Mouse (Mus musculus): ENCODE measurements around the gene Atp6v0c. TPM values are rescaled to one million over a fixed set of nuclear protein-coding genes. Genes with fewer than 3 reads are reported as not detected.
"Not testable (repeated sequence)": the region's sequence is repeated elsewhere in the genome, so short reads cannot be mapped to it uniquely, and the experiment has no call there.

The Atp6v0c gene
- total RNA-seq, 2 experiments from 2014 or later: 1,241 to 1,448 TPM

DNA sequence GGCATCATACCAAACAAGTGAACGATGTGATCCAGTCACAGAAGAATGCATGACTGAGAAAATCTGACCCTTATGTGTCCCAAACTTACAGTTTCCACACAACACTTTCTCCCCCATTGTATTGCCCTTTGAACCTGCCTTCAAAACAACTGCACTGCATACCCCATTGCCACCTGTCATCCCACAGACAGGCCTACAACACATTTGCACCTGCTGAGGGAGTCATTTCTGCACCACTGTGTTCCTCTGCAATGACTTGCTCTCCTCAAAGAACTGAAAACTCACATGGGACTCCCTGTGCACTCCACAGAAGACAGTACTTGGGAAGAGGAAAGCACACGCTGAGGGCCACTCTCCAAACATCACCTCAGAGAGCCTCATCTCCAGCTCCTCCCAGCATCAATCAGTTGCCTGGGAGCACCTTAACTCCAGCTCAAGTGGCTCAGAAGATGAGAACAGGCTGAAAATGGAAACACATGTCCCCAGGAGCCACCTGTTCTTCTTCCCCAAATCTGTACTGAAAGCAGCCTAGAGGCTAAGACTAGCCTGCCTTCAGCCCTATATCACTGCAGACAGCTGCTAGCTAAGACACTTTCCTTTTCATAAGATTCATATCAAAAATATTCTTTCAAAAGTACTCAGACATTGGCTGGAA lies 32.1 kb downstream of the Atp6v0c start:
- no peak for DNase-seq (ENCODE audit: low spot score in 2 of 2)
- intact Hi-C loops (cut with DNase I): no loop called here

DNA sequence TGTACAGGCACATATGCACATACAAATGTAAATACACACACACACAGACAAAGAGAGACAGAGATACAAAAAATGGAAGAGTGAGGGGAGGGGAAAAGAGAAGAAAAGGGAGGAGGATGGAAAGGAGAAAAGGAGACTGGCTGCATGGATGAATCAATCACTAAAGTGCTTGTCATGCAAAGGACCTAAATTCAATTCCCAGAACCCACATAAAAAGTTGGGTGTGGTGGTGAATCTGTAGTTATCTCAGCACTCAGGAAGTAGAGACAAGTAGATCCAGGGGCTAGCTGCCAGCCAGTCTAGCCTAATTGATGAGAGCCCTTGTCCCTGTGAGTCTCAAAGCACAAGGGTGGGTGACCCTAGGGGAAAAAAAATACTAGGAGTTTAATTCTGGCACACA lies 35.4 kb downstream of the Atp6v0c start:
- intact Hi-C loops (cut with DNase I): no loop called here

DNA sequence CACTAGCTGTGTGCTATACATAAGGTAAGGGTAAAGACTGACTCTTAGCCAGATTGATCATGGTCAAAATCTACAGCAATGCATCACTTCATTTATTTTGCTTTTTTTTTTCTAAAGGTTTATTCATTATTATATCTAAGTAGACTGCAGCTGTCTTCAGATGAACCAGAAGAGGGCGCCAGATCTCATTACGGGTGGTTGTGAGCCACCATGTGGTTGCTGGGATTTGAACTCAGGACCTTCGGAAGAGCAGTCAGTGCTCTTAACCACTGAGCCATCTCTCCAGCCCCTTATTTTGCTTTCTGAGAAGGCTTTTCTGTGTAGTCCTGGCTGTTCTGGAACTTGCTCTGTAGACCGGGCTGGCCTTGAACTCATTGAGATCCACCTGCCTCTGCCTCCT lies 36.6 kb downstream of the Atp6v0c start:
- intact Hi-C loops (cut with DNase I); DNase-seq (ENCODE audit: low spot score in 2 of 2): not testable (repeated sequence)

More for the DNA sequence above, 35.4 kb downstream of the Atp6v0c start:
- DNase-seq (ENCODE audit: low spot score in 2 of 2): no peak

DNA sequence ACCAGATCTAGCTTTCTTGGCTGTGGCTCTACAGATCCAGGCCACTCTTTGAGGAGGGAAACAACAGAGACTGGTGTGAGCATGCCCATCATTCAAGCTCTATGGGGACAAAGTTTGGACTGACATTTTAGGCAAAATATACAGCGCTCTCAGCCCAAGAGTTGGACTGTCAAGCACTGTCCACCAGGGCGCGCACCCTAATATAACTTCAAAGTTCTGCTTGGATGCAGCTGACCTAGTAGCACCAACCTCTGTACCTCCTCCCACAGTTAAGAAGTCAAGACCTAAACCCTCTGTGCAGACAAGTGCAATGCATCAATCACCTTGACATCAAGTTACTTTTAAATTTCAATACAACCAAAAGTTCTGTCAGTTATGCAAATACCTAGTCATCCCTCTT lies 37.9 kb downstream of the Atp6v0c start:
- intact Hi-C loops (cut with DNase I): no loop called here
- no peak for DNase-seq (ENCODE audit: low spot score in 2 of 2)

DNA sequence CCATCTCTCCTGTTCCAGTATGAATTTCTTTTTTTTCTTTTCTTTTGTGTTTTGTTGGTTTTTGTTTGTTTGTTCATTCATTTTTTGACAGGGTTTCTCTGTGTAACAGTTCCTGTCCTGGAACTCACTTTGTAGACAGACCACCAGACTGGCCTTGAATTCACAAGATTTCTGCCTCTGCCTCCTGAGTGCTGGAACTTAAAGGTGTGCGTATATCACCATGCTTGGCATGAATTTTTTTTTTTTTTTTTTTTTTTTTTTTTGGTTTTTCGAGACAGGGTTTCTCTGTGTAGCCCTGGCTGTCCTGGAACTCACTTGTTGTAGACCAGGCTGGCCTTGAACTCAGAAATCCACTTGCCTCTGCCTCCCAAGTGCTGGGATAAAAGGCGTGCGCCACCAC lies 40.3 kb downstream of the Atp6v0c start:
- DNase-seq (ENCODE audit: low spot score in 2 of 2); intact Hi-C loops (cut with DNase I): not testable (repeated sequence)

DNA sequence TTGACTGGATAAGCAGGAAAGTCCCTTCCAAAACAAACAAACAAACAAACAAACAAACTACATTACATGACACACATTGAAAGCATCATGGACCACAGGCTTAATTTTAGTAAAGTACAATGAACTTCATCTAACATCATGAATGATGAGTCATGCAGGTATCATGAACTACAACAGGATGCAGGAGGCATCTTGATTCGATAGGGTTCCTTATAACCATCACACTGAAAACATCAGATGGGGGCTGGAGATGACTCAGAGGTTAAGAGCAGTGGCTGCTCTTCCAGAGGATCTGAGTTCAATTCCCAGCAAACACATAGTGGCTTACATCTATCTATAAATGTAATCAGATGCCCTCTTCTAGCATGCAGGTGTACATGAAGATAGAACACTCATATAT lies 41.9 kb downstream of the Atp6v0c start:
- DNase-seq (ENCODE audit: low spot score in 2 of 2): no peak
- intact Hi-C loops (cut with DNase I): no loop called here

DNA sequence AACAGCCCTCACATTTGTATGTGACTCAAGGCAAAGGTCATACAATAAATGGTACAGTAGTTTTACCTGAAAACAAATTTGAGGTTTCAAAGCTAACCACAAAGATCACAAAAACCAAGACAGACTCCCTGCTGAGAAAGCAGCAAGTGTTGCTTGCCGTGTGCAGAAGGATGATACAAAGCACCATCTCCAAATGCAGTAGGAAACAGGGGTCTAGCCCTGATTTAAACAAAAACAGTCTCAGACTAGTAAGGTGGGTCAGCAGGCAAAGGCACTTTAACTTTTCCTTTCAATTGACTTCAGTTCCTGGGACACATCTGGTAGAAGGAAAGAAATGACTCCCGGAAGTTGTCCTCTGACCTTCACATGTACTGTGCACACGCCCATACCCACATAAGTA lies 42.7 kb downstream of the Atp6v0c start:
- no peak for DNase-seq (ENCODE audit: low spot score in 2 of 2)
- intact Hi-C loops (cut with DNase I): no loop called here

DNA sequence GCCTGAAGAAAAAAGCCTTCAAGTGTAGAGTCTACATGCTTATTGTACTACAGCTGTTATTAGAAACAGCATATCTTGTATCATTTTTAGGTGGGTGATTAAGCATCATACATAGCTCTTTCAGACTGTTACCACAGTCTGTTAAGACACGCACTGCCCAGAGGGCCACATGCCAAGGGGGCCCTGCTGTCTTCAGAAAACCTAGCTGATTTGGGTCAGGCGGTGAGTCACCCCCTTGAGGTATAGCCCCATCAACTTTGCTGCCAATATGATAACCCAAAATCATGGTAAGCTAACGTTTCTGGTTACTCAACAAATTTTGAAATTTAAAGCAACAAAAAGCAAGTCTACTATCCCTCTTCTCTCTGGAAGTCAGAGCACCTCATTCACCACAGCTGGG lies 50.1 kb downstream of the Atp6v0c start:
- intact Hi-C loops (cut with DNase I): no loop called here
- no peak for DNase-seq (ENCODE audit: low spot score in 2 of 2)

Other genes with a start within 250 kb of the Atp6v0c start
- gene Sbp, start 228.0 kb downstream of the Atp6v0c start, total RNA-seq (2021): not detected
- not detected for gene Sbpl, start 214.4 kb downstream of the Atp6v0c start, total RNA-seq (2021)
- under 1 TPM; 0.20 to 0.68 TPM for gene Prss30, start 189.1 kb downstream of the Atp6v0c start, total RNA-seq (2021)
- gene Prss22, start 171.6 kb downstream of the Atp6v0c start, total RNA-seq (2021): 1 to 10 TPM; 1.2 to 1.8 TPM
- gene Prss27, start 131.6 kb downstream of the Atp6v0c start, total RNA-seq (2021): not detected
- 10 to 100 TPM; 23.6 to 24.8 TPM for gene Kctd5, start 96.2 kb downstream of the Atp6v0c start, total RNA-seq (2021)
- gene Pdpk1, start 18.8 kb downstream of the Atp6v0c start, total RNA-seq (2021): 100 to 1,000 TPM; 107 to 110 TPM
- 10 to 100 TPM; 29.1 to 29.5 TPM for gene Amdhd2, start 5.9 kb downstream of the Atp6v0c start, total RNA-seq (2021)
- gene Tbc1d24, start 35.9 kb upstream of the Atp6v0c start, total RNA-seq (2021): 10 to 100 TPM; 64.4 to 65.5 TPM
- 10 to 100 TPM; 10.0 to 10.4 TPM for gene Ntn3, start 39.8 kb upstream of the Atp6v0c start, total RNA-seq (2021)
- gene Tedc2, start 51.1 kb upstream of the Atp6v0c start, total RNA-seq (2021): 10 to 100 TPM in 1 of 2 experiments, 1 to 10 TPM in 1; 9.4 to 14.2 TPM
- 1 to 10 TPM; 4.9 to 5.4 TPM for gene Ccnf, start 81.8 kb upstream of the Atp6v0c start, total RNA-seq (2021)
- 1 to 10 TPM in 1 of 2 experiments, under 1 TPM in 1; 0.72 to 1.1 TPM for gene Abca17, start 181.4 kb upstream of the Atp6v0c start, total RNA-seq (2021)
- 10 to 100 TPM; 79.2 to 79.9 TPM for gene Abca3, start 182.2 kb upstream of the Atp6v0c start, total RNA-seq (2021)
- 100 to 1,000 TPM; 125 to 132 TPM for gene Rnps1, start 244.9 kb upstream of the Atp6v0c start, total RNA-seq (2021)

All from left cerebral cortex, postnatal 36 days (tissue).